Mouse (Mus musculus) MEL (cell line): ENCODE results near the gene Trpv6. TPM values are rescaled to one million over a fixed set of nuclear protein-coding genes. Genes with fewer than 3 reads are reported as not detected.

Experiments
- DNase-seq: peaks from one replicate; pipeline ENCODE4 v3.0.0; 2011; ENCODE audit warnings: low read depth, low spot score
- H3K27ac ChIP-seq: 2 replicates; pipeline ENCODE4 v1.5.1; 2012; ENCODE audit warnings: low read depth, mild to moderate bottlenecking, control low read depth, low read length, moderate library complexity; ENCODE audit not compliant: control insufficient read depth
- H3K27me3 ChIP-seq, 2 experiments: fragments of 150-350 bp in 1 of 2; sonication (generic) in 1 of 2; 2 replicates each; pipeline ENCODE4 v1.6.1; 2012; ENCODE audit warnings: low read length in 2 of 2, mild to moderate bottlenecking in 2 of 2, improper control_type of control experiment in 1 of 2, moderate library complexity in 1 of 2; ENCODE audit not compliant: insufficient read depth in 2 of 2, control insufficient read depth in 1 of 2
- H3K36me3 ChIP-seq, 2 experiments: 2 replicates each; pipeline ENCODE4 v1.6.1; 2012 to 2014; ENCODE audit warnings: low read length in 2 of 2, improper control_type of control experiment in 1 of 2, inconsistent platforms in 1 of 2, mild to moderate bottlenecking in 1 of 2; ENCODE audit not compliant: insufficient read depth in 2 of 2, control insufficient read depth in 1 of 2
- H3K4me1 ChIP-seq, 2 experiments: fragments of 150-350 bp in 1 of 2; sonication (generic) in 1 of 2; 2 replicates each; pipeline ENCODE4 v1.6.1; 2012; ENCODE audit warnings: low read length in 2 of 2, improper control_type of control experiment in 1 of 2, mild to moderate bottlenecking in 1 of 2; ENCODE audit not compliant: insufficient read depth in 2 of 2, control insufficient read depth in 1 of 2
- H3K4me3 ChIP-seq, 2 experiments: fragments of 150-350 bp in 1 of 2; sonication (generic) in 1 of 2; 2 replicates each; pipeline ENCODE4 v1.5.1; 2012; ENCODE audit warnings: low read depth in 2 of 2, low read length in 2 of 2, mild to moderate bottlenecking in 2 of 2, moderate library complexity in 2 of 2, control low read depth in 1 of 2, improper control_type of control experiment in 1 of 2; ENCODE audit not compliant: control insufficient read depth in 1 of 2, insufficient read depth in 1 of 2
- H3K79me2 ChIP-seq: 2 replicates; pipeline ENCODE4 v1.6.1; 2012; ENCODE audit warnings: mild to moderate bottlenecking, low read length, moderate library complexity; ENCODE audit not compliant: control insufficient read depth, poor library complexity, insufficient read depth
- H3K9ac ChIP-seq: 2 replicates; pipeline ENCODE4 v1.6.1; 2012; ENCODE audit warnings: low read depth, mild to moderate bottlenecking, control low read depth, low read length, moderate library complexity; ENCODE audit not compliant: control insufficient read depth, poor library complexity, severe bottlenecking
- H3K9me3 ChIP-seq: fragments of 150-350 bp; sonication (generic); replicated peaks from 2 replicates; pipeline ENCODE4 v1.6.1; 2012; ENCODE audit warnings: mild to moderate bottlenecking, low read length, improper control_type of control experiment, moderate library complexity; ENCODE audit not compliant: insufficient read depth
- BHLHE40 ChIP-seq: IDR thresholded peaks from 2 replicates; pipeline ENCODE4 v1.6.1; 2012; ENCODE audit warnings: low read depth, mild to moderate bottlenecking, inconsistent platforms, low read length, improper control_type of control experiment, borderline replicate concordance
- CHD1 ChIP-seq: IDR thresholded peaks from 2 replicates; pipeline ENCODE4 v1.6.1; 2012; ENCODE audit warnings: low read depth, mild to moderate bottlenecking, inconsistent platforms, low read length, improper control_type of control experiment
- CHD2 ChIP-seq: IDR thresholded peaks from 2 replicates; pipeline ENCODE4 v1.6.1; 2011; ENCODE audit warnings: low read length, improper control_type of control experiment
- CTCF ChIP-seq, 3 experiments: IDR thresholded peaks in 2 of 3; conservative IDR thresholded peaks in 1 of 3; 2 replicates each; pipeline ENCODE4 v1.5.1; 2011 to 2012; ENCODE audit warnings: low read length in 3 of 3, low read depth in 2 of 3, mild to moderate bottlenecking in 2 of 3, improper control_type of control experiment in 1 of 3, inconsistent platforms in 1 of 3, mixed read lengths in 1 of 3, moderate library complexity in 1 of 3; ENCODE audit not compliant: control insufficient read depth in 1 of 3, insufficient read depth in 1 of 3, poor library complexity in 1 of 3, severe bottlenecking in 1 of 3
- E2F4 ChIP-seq: IDR thresholded peaks from 2 replicates; pipeline ENCODE4 v1.6.1; 2011; ENCODE audit warnings: low read depth, low read length, improper control_type of control experiment, borderline replicate concordance
- ETS1 ChIP-seq: IDR thresholded peaks from 2 replicates; pipeline ENCODE4 v1.6.1; 2012; ENCODE audit warnings: low read depth, mild to moderate bottlenecking, inconsistent platforms, low read length, improper control_type of control experiment, moderate library complexity
- JUND ChIP-seq: IDR thresholded peaks from 2 replicates; pipeline ENCODE4 v1.6.1; 2011; ENCODE audit warnings: low read depth, mild to moderate bottlenecking, improper control_type of control experiment, low read length
- KAT2A ChIP-seq: conservative IDR thresholded peaks from 2 replicates; pipeline ENCODE4 v1.6.1; 2012; ENCODE audit warnings: low read depth, low read length, improper control_type of control experiment, inconsistent platforms
- MAFK ChIP-seq: IDR thresholded peaks from 2 replicates; pipeline ENCODE4 v1.6.1; 2011; ENCODE audit warnings: low read depth, mild to moderate bottlenecking, low read length, improper control_type of control experiment, borderline replicate concordance
- MAX ChIP-seq: IDR thresholded peaks from 2 replicates; pipeline ENCODE4 v1.6.1; 2011; ENCODE audit warnings: low read length, improper control_type of control experiment
- MAZ ChIP-seq: IDR thresholded peaks from 2 replicates; pipeline ENCODE4 v1.6.1; 2012; ENCODE audit warnings: low read depth, mild to moderate bottlenecking, inconsistent platforms, low read length, improper control_type of control experiment
- MEF2A ChIP-seq: IDR thresholded peaks from 2 replicates; pipeline ENCODE4 v1.6.1; 2014; ENCODE audit warnings: low read depth, mild to moderate bottlenecking, inconsistent platforms, low read length, improper control_type of control experiment; ENCODE audit not compliant: poor library complexity, insufficient replicate concordance, severe bottlenecking; ENCODE audit errors: extremely low read depth
- MXI1 ChIP-seq: IDR thresholded peaks from 2 replicates; pipeline ENCODE4 v1.6.1; 2011; ENCODE audit warnings: mild to moderate bottlenecking, low read depth, low read length, improper control_type of control experiment
- MYB ChIP-seq: IDR thresholded peaks from 2 replicates; pipeline ENCODE4 v1.6.1; 2011; ENCODE audit warnings: mild to moderate bottlenecking, low read depth, low read length, improper control_type of control experiment
- MYC ChIP-seq: IDR thresholded peaks from 2 replicates; pipeline ENCODE4 v1.6.1; 2011; ENCODE audit warnings: low read depth, mild to moderate bottlenecking, low read length, improper control_type of control experiment, moderate library complexity
- NELFE ChIP-seq: IDR thresholded peaks from 2 replicates; pipeline ENCODE4 v1.6.1; 2011; ENCODE audit warnings: low read depth, low read length, improper control_type of control experiment
- NRF1 ChIP-seq: IDR thresholded peaks from 2 replicates; pipeline ENCODE4 v1.6.1; 2014; ENCODE audit warnings: low read depth, mild to moderate bottlenecking, inconsistent platforms, low read length, improper control_type of control experiment, moderate library complexity; ENCODE audit not compliant: poor library complexity, insufficient read depth, severe bottlenecking
- POLR2AphosphoS2 ChIP-seq: IDR thresholded peaks from 2 replicates; pipeline ENCODE4 v1.6.1; 2011; ENCODE audit warnings: low read length, improper control_type of control experiment
- POLR2AphosphoS5 ChIP-seq: IDR thresholded peaks from 2 replicates; pipeline ENCODE4 v1.6.1; 2012; ENCODE audit warnings: low read depth, borderline replicate concordance, mild to moderate bottlenecking, inconsistent platforms, low read length, moderate library complexity, mixed read lengths
- RAD21 ChIP-seq: IDR thresholded peaks from 2 replicates; pipeline ENCODE4 v1.6.1; 2011; ENCODE audit warnings: mild to moderate bottlenecking, low read depth, low read length, improper control_type of control experiment
- TAL1 ChIP-seq: IDR thresholded peaks from 2 replicates; pipeline ENCODE4 v1.6.1; 2012; ENCODE audit warnings: mild to moderate bottlenecking, inconsistent platforms, low read length, moderate library complexity, mixed read lengths
- UBTF ChIP-seq: IDR thresholded peaks from 2 replicates; pipeline ENCODE4 v1.6.1; 2012; ENCODE audit warnings: low read depth, mild to moderate bottlenecking, inconsistent platforms, low read length, improper control_type of control experiment, moderate library complexity, borderline replicate concordance; ENCODE audit not compliant: insufficient read depth
- USF1 ChIP-seq: IDR thresholded peaks from 2 replicates; pipeline ENCODE4 v1.6.1; 2014; ENCODE audit warnings: low read depth, mild to moderate bottlenecking, inconsistent platforms, low read length, improper control_type of control experiment, moderate library complexity
- USF2 ChIP-seq, 2 experiments: IDR thresholded peaks; 2 replicates each; pipeline ENCODE4 v1.6.1; 2011 to 2012; ENCODE audit warnings: improper control_type of control experiment in 2 of 2, low read length in 2 of 2, borderline replicate concordance in 1 of 2, inconsistent platforms in 1 of 2, low read depth in 1 of 2, mild to moderate bottlenecking in 1 of 2; ENCODE audit not compliant: insufficient read depth in 1 of 2
- ZC3H11A ChIP-seq: IDR thresholded peaks from 2 replicates; pipeline ENCODE4 v1.6.1; 2012; ENCODE audit warnings: low read depth, mild to moderate bottlenecking, inconsistent platforms, low read length, improper control_type of control experiment
- ZNF384 ChIP-seq: IDR thresholded peaks from 2 replicates; pipeline ENCODE4 v1.6.1; 2012; ENCODE audit warnings: low read depth, mild to moderate bottlenecking, inconsistent platforms, low read length, improper control_type of control experiment
- polyA plus RNA-seq, 2 experiments: library from polyadenylated mRNA; stranded (reverse) in 1 of 2; unstranded in 1 of 2; fragments of >175 nt in 1 of 2; fragments of >200 nt in 1 of 2; gene quantifications; 2 replicates each; pipeline versions ENCODE4 v1.2.1 to v1.2.4; 2012; ENCODE audit warnings: low replicate concordance in 2 of 2, low read depth in 1 of 2; ENCODE audit not compliant: insufficient read length in 2 of 2, insufficient read depth in 1 of 2, missing spikeins in 1 of 2
- total RNA-seq: library from RNA; depleted of rRNA; stranded (reverse); fragments of 300-350 nt; gene quantifications from 2 replicates; pipeline ENCODE4 v1.2.3, GENCODE M21; 2012

Trpv6 gene
- total and polyA plus RNA-seq, 3 experiments, result not detected

DNA sequence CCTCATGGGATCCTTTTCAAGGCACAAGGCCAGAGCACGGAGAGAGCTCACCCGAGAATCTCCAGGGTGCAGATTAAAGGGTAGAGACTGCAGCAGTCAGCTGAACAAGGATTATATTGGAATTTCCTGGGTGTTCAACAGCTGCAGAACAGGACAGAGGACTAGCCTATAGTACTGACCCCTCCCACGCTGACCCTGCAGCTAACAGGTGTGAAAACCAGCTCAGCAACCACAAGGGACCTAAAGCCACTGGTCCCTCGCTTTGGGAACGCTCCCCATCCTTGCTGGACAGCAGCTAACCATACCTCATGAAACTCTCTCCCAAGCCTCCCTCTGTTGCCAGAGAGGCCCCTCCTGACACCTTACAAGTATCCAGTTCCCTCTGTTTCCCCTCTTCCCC lies 28.6 kb downstream of the Trpv6 start:
- no peaks in the 10 kb centered on the region for H3K9me3 ChIP-seq
- no peaks in the 10 kb centered on the region for H3K4me1 ChIP-seq
- no peaks in the 10 kb centered on the region for H3K36me3 ChIP-seq
- no peaks in the 10 kb centered on the region; the same call in 1 of the 2 replicates for H3K79me2 ChIP-seq
- H3K27me3 ChIP-seq, result no peaks in the 10 kb centered on the region
- H3K27ac ChIP-seq, result no peak overlapping the region
- H3K9ac ChIP-seq, result no peak overlapping the region
- no peak for DNase-seq
- no peak overlapping the region for H3K4me3 ChIP-seq
- TF ChIP-seq ZNF384, result no peak
- no peak for TF ChIP-seq POLR2AphosphoS2
- no peak for TF ChIP-seq USF1
- no peak for TF ChIP-seq JUND
- no peak for TF ChIP-seq MAFK
- no peak for TF ChIP-seq MEF2A
- no peak for TF ChIP-seq MYC
- TF ChIP-seq UBTF, result no peak
- no peak for TF ChIP-seq BHLHE40
- no peak for TF ChIP-seq CHD1
- no peak for TF ChIP-seq RAD21
- TF ChIP-seq E2F4, result no peak
- no peak for TF ChIP-seq CHD2
- TF ChIP-seq MAZ, result no peak
- TF ChIP-seq POLR2AphosphoS5, result no peak
- TF ChIP-seq ZC3H11A, result no peak
- TF ChIP-seq MYB, result no peak
- no peak for TF ChIP-seq NELFE
- no peak for TF ChIP-seq KAT2A

DNA sequence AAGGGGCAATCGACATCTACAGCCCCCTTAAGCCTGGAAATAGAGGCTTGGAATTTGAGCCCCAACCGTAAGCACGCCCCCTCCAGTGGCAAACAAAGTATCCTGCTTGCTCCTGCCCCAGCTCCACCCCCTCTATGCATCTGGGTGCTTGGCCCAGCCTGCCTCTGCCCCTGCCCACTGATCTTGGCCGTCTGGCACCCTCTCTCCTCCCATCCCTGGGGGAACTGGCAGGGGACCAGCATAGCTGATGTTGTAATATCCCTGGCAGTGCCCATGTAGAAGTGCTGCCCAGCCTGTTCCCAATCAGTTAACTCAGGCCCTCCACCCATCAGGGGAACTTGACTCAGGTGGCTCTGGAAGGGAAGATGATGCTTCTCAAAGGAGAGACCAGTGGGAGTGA lies 30.0 kb downstream of the Trpv6 start:
- H3K27ac ChIP-seq, result no peak overlapping the region
- H3K4me3 ChIP-seq, result no peak overlapping the region
- no peak overlapping the region for H3K9ac ChIP-seq
- TF ChIP-seq UBTF (no peak), USF2 (IDR thresholded peaks at IDR 0.05; ENCODE audit: borderline replicate concordance in 1 of 2, insufficient read depth in 1 of 2, low read depth in 1 of 2, low read length in 2 of 2) (no peak), NRF1 (no peak), MYC (no peak), CTCF (IDR thresholded peaks at IDR 0.05 in 2 of 3, conservative IDR thresholded peaks at IDR 0.05 in 1 of 3; ENCODE audit: control insufficient read depth in 1 of 3, insufficient read depth in 1 of 3, low read depth in 2 of 3, low read length in 3 of 3, poor library complexity in 1 of 3, severe bottlenecking in 1 of 3) (no peak), TAL1 (no peak), POLR2AphosphoS2 (no peak), MXI1 (no peak), MAX (no peak), RAD21 (no peak), ETS1 (no peak)
- no peaks in the 10 kb centered on the region for H3K4me1 ChIP-seq
- H3K9me3 ChIP-seq, result no peaks in the 10 kb centered on the region
- H3K27me3 ChIP-seq, result no peaks in the 10 kb centered on the region; a peak in 1 of 4 replicates
- H3K79me2 ChIP-seq, result no peaks in the 10 kb centered on the region; the same call in 1 of the 2 replicates
- no peak for DNase-seq
- no peaks in the 10 kb centered on the region for H3K36me3 ChIP-seq
